Mouse (Mus musculus) midbrain, embryonic 14.5 days (tissue): ENCODE results near the gene Tenm2. TPM values are rescaled to one million over a fixed set of nuclear protein-coding genes. Genes with fewer than 3 reads are reported as not detected.

Experiments
- ATAC-seq: fragments of 200-750 bp; cut with Nextera tagmentation; 2 replicates; pipeline ENCODE4 v1.8.0; 2017; ENCODE audit warnings: moderate number of reproducible peaks, moderate library complexity; ENCODE audit not compliant: low FRiP score, low TSS enrichment
- DNase-seq: peaks from one replicate; pipeline ENCODE4 v3.0.0-alpha.2; 2015
- H3K27ac ChIP-seq: fragments of 300-500 bp; sonication (generic); replicated peaks from 2 replicates; pipeline ENCODE4 v1.5.1; 2014; ENCODE audit warnings: mild to moderate bottlenecking, low read depth, low read length, moderate library complexity
- H3K27me3 ChIP-seq: fragments of 300-500 bp; sonication (generic); 2 replicates; pipeline ENCODE4 v1.6.1; 2014; ENCODE audit warnings: low read length, control low read depth, mixed read lengths; ENCODE audit not compliant: control insufficient read depth, insufficient read depth
- H3K36me3 ChIP-seq: fragments of 300-500 bp; sonication (generic); 2 replicates; pipeline ENCODE4 v1.6.1; 2014; ENCODE audit warnings: low read length, control low read depth; ENCODE audit not compliant: control insufficient read depth, insufficient read depth
- H3K4me1 ChIP-seq: fragments of 300-500 bp; sonication (generic); 2 replicates; pipeline ENCODE4 v1.6.1; 2014; ENCODE audit warnings: mild to moderate bottlenecking, antibody characterized with exemption, low read length, control low read depth; ENCODE audit not compliant: control insufficient read depth, insufficient read depth
- H3K4me2 ChIP-seq: fragments of 300-500 bp; sonication (generic); 2 replicates; pipeline ENCODE4 v1.6.1; 2014; ENCODE audit warnings: mild to moderate bottlenecking, low read length, moderate library complexity
- H3K4me3 ChIP-seq: fragments of 300-500 bp; sonication (generic); replicated peaks from 2 replicates; pipeline ENCODE4 v1.5.1; 2014; ENCODE audit warnings: low read depth, low read length
- H3K9ac ChIP-seq: fragments of 300-500 bp; sonication (generic); replicated peaks from 2 replicates; pipeline ENCODE4 v1.6.1; 2014; ENCODE audit warnings: mild to moderate bottlenecking, low read length, moderate library complexity
- H3K9me3 ChIP-seq: fragments of 300-500 bp; sonication (generic); 2 replicates; pipeline ENCODE4 v1.6.1; 2016; ENCODE audit warnings: low read length, control low read depth, mixed read lengths; ENCODE audit not compliant: control insufficient read depth
- WGBS: fragments of 180-500 bp; shearing (Covaris S2); extraction: QIAGEN DNeasy Blood & Tissue Kit; methylation state at CpG from one replicate; pipeline ENCODE4 v1.1.7; 2014; 5-methylcytosine and 5-hydroxymethylcytosine counted together
- polyA plus RNA-seq: library from polyadenylated mRNA; unstranded; fragments of >200 nt; fragmentation: Nextera tagmentation; extraction: Ambion mirVana; gene quantifications from 2 replicates; pipeline ENCODE4 v1.2.1, GENCODE M21; 2014

Tenm2 gene
- polyA plus RNA-seq, 1 experiment from 2014 or later = 52.8 TPM

- Histone ChIP-seq H3K4me3 (no peak overlapping the region), H3K4me2 (no peak overlapping the region), H3K36me3 (no peaks in the 10 kb centered on the region), H3K9ac (no peak overlapping the region), H3K4me1 (no peaks in the 10 kb centered on the region), H3K27ac (no peak overlapping the region), H3K9me3 (no peaks in the 10 kb centered on the region), H3K27me3 (no peaks in the 10 kb centered on the region)
- DNase-seq (no peak), ATAC-seq (no peak)
- WGBS = 94% methylated on average over 5 of the region's 5 CpGs
Observed at GRCm38 (mm10) chr11:36384696-36385095, 851.1 kb downstream of the Tenm2 start.

DNA sequence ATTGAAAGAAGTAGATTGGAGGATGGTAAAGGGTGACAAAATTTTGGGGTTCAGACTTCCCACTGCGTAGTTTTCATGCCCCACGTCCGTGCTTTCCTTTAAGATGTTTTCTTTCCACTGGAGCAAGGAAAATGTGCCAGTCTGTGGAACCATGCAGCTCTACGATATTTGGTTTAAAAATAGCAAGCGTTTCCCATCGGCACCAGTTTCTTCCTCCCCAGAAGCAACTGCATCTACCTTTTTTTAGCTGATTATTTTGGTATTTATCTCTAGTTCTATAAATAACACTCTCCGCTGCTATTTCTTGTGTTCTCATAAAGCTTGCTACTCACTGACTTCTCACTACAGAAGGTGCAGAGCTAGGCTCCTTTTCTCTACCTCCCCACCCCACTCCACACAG is 864.0 kb downstream of the Tenm2 start:
- H3K4me1 ChIP-seq = no peaks in the 10 kb centered on the region
- H3K4me3 ChIP-seq = no peak overlapping the region
- H3K9ac ChIP-seq = no peak overlapping the region
- ATAC-seq (no peak), DNase-seq (no peak)
- H3K9me3 ChIP-seq = no peaks in the 10 kb centered on the region
- no peak overlapping the region for H3K4me2 ChIP-seq
- H3K36me3 ChIP-seq = no peaks in the 10 kb centered on the region
- no peaks in the 10 kb centered on the region for H3K27me3 ChIP-seq
- 95% methylated on average over 7 of the region's 7 CpGs for WGBS
- H3K27ac ChIP-seq = no peak overlapping the region

GRCm38 (mm10) chr11:36365067-36365466 is 870.7 kb downstream of the Tenm2 start:
- ATAC-seq = no peak
- H3K4me3 ChIP-seq = no peak overlapping the region
- H3K9ac ChIP-seq = no peak overlapping the region
- no peaks in the 10 kb centered on the region for H3K27me3 ChIP-seq
- H3K4me2 ChIP-seq = no peak overlapping the region
- no peaks in the 10 kb centered on the region for H3K36me3 ChIP-seq
- 94% methylated on average over 5 of the region's 5 CpGs for WGBS
- DNase-seq = no peak
- no peaks in the 10 kb centered on the region for H3K9me3 ChIP-seq
- H3K27ac ChIP-seq = no peak overlapping the region
- H3K4me1 ChIP-seq = no peaks in the 10 kb centered on the region

DNA sequence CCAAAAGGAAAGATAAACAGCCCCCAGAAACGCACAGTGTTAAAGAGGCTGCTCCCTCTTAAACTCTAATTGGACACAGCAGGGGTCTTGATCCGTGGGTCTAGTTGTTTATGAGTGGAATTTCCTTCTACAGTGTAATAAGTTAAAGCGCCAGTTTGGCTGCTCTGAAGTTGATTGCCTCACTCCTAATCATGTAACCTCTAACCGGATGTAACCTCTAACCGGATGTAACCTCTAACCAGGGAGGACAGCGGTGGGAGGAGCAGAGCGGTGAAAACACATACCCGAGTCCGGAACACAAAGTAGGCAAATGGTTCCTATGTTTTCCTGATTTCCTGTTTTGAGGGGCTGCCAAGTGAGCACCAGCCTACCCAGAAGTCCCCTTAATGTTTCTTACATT is 871.3 kb downstream of the Tenm2 start:
- ATAC-seq = no peak

GRCm38 (mm10) chr11:36362514-36362913 is 873.2 kb downstream of the Tenm2 start:
- Histone ChIP-seq H3K27ac (no peak overlapping the region), H3K27me3 (no peaks in the 10 kb centered on the region), H3K36me3 (no peaks in the 10 kb centered on the region), H3K4me2 (no peak overlapping the region), H3K4me3 (no peak overlapping the region), H3K9me3 (no peaks in the 10 kb centered on the region), H3K4me1 (no peaks in the 10 kb centered on the region), H3K9ac (no peak overlapping the region)
- ATAC-seq (no peak), DNase-seq (no peak)
- 91% methylated on average over 8 of the region's 8 CpGs for WGBS

More for the DNA sequence above, 871.3 kb downstream of the Tenm2 start:
- Histone ChIP-seq H3K9ac (no peak overlapping the region), H3K4me1 (no peaks in the 10 kb centered on the region), H3K27me3 (no peaks in the 10 kb centered on the region), H3K4me3 (no peak overlapping the region), H3K4me2 (no peak overlapping the region), H3K36me3 (no peaks in the 10 kb centered on the region), H3K27ac (no peak overlapping the region), H3K9me3 (no peaks in the 10 kb centered on the region)
- WGBS = 80% methylated on average over 9 of the region's 9 CpGs
- DNase-seq = no peak

- WGBS = 89% methylated on average over 1 of the region's 1 CpGs
- ATAC-seq = no peak
- no peak for DNase-seq
- Histone ChIP-seq H3K9ac (no peak overlapping the region), H3K36me3 (no peaks in the 10 kb centered on the region), H3K4me3 (no peak overlapping the region), H3K4me2 (no peak overlapping the region), H3K27me3 (no peaks in the 10 kb centered on the region), H3K9me3 (no peaks in the 10 kb centered on the region), H3K4me1 (no peaks in the 10 kb centered on the region), H3K27ac (no peak overlapping the region)
Observed at GRCm38 (mm10) chr11:36353252-36353651, 882.5 kb downstream of the Tenm2 start.

GRCm38 (mm10) chr11:36351752-36352151 is 884.0 kb downstream of the Tenm2 start:
- WGBS = 68% methylated on average over 6 of the region's 6 CpGs
- no peak for DNase-seq
- no peaks in the 10 kb centered on the region for H3K4me1 ChIP-seq
- H3K27me3 ChIP-seq = no peaks in the 10 kb centered on the region
- no peaks in the 10 kb centered on the region for H3K36me3 ChIP-seq
- no peak overlapping the region for H3K9ac ChIP-seq
- H3K4me2 ChIP-seq = no peak overlapping the region
- H3K9me3 ChIP-seq = no peaks in the 10 kb centered on the region
- H3K4me3 ChIP-seq = no peak overlapping the region
- H3K27ac ChIP-seq = no peak overlapping the region
- no peak for ATAC-seq

- no peak overlapping the region for H3K4me3 ChIP-seq
- ATAC-seq (no peak), DNase-seq (no peak)
- 92% methylated on average over 6 of the region's 6 CpGs for WGBS
- no peak overlapping the region for H3K27ac ChIP-seq
- no peaks in the 10 kb centered on the region for H3K9me3 ChIP-seq
- H3K4me2 ChIP-seq = no peak overlapping the region
- no peaks in the 10 kb centered on the region for H3K36me3 ChIP-seq
- H3K9ac ChIP-seq = no peak overlapping the region
- H3K4me1 ChIP-seq = no peaks in the 10 kb centered on the region
- H3K27me3 ChIP-seq = no peaks in the 10 kb centered on the region
Observed at GRCm38 (mm10) chr11:36351341-36351740, 884.4 kb downstream of the Tenm2 start.

GRCm38 (mm10) chr11:36350264-36350663 is 885.5 kb downstream of the Tenm2 start:
- Histone ChIP-seq H3K9ac (no peak overlapping the region), H3K4me1 (no peaks in the 10 kb centered on the region), H3K4me2 (no peak overlapping the region), H3K36me3 (no peaks in the 10 kb centered on the region), H3K27me3 (no peaks in the 10 kb centered on the region), H3K4me3 (no peak overlapping the region), H3K27ac (no peak overlapping the region), H3K9me3 (no peaks in the 10 kb centered on the region)
- ATAC-seq = no peak
- no peak for DNase-seq
- WGBS = 82% methylated on average over 1 of the region's 1 CpGs
